Mouse (Mus musculus) lung, embryonic 15.5 days (tissue): ENCODE data around the gene Tmem69. TPM values are rescaled to one million over a fixed set of nuclear protein-coding genes. Genes with fewer than 3 reads are reported as not detected.

Experiments
- ATAC-seq: fragments of 200-750 bp; cut with Nextera tagmentation; 2 replicates; pipeline ENCODE4 v1.8.0; 2017; ENCODE audit warnings: moderate number of reproducible peaks, borderline replicate concordance; ENCODE audit not compliant: low FRiP score, low TSS enrichment; ENCODE audit errors: extremely low read depth
- H3K27ac ChIP-seq: fragments of 300-500 bp; sonication (generic); 2 replicates; pipeline ENCODE4 v1.5.1; 2015; ENCODE audit warnings: moderate library complexity, mild to moderate bottlenecking, inconsistent platforms
- H3K27me3 ChIP-seq: fragments of 300-500 bp; sonication (generic); 2 replicates; pipeline ENCODE4 v1.6.1; 2015; ENCODE audit warnings: inconsistent platforms
- H3K36me3 ChIP-seq: fragments of 300-500 bp; sonication (generic); 2 replicates; pipeline ENCODE4 v1.6.1; 2015; ENCODE audit warnings: inconsistent platforms
- H3K4me1 ChIP-seq: fragments of 300-500 bp; sonication (generic); 2 replicates; pipeline ENCODE4 v1.6.1; 2015; ENCODE audit warnings: inconsistent platforms
- H3K4me2 ChIP-seq: fragments of 300-500 bp; sonication (generic); 2 replicates; pipeline ENCODE4 v1.6.1; 2015; ENCODE audit warnings: inconsistent platforms, mild to moderate bottlenecking, moderate library complexity
- H3K4me3 ChIP-seq: fragments of 300-500 bp; sonication (generic); 2 replicates; pipeline ENCODE4 v1.5.1; 2015; ENCODE audit warnings: mild to moderate bottlenecking, inconsistent platforms
- H3K9ac ChIP-seq: fragments of 300-500 bp; sonication (generic); 2 replicates; pipeline ENCODE4 v1.6.1; 2015; ENCODE audit warnings: inconsistent platforms
- H3K9me3 ChIP-seq: fragments of 300-500 bp; sonication (generic); 2 replicates; pipeline ENCODE4 v1.6.1; 2016; ENCODE audit warnings: inconsistent platforms
- WGBS: fragments of 180-500 bp; shearing (Covaris S2); methylation state at CpG from one replicate; pipeline ENCODE4 v1.1.7; 2015; 5-methylcytosine and 5-hydroxymethylcytosine counted together
- polyA plus RNA-seq: library from polyadenylated mRNA; unstranded; fragments of >200 nt; fragmentation: Nextera tagmentation; extraction: Ambion mirVana; gene quantifications from 2 replicates; pipeline ENCODE4 v1.2.1, GENCODE M21; 2015

Gene Tmem69
- polyA plus RNA-seq, result 22.8 and 26.7 TPM in 2 replicates

GRCm38 (mm10) chr4:116555413-116556300 lies at the start of gene Tmem69:
Tmem69 (minus strand) TSS chr4:116555936.
- Histone ChIP-seq H3K27ac (peak within 1 kb of the TSS; percentile 95), H3K4me1 (peaks cover 7% of the 10 kb centered on the region; the same call in 1 of the 2 replicates), H3K4me3 (peak within 1 kb of the TSS; percentile 75), H3K9ac (peak within 1 kb of the TSS; percentile 72), H3K4me2 (peak within 1 kb of the TSS; percentile 74), H3K9me3 (no peaks in the 10 kb centered on the region), H3K27me3 (no peaks in the 10 kb centered on the region), H3K36me3 (peaks cover 13% of the 10 kb centered on the region)
- no peak for ATAC-seq
- 2% methylated on average over 23 of the region's 23 CpGs for WGBS

GRCm38 (mm10) chr4:116596978-116597881 lies 41.5 kb upstream of the Tmem69 start:
- peak overlapping the region; percentile 66 for H3K4me3 ChIP-seq
- H3K4me1 ChIP-seq, result peaks cover 17% of the 10 kb centered on the region
- peak overlapping the region; percentile 82 for H3K27ac ChIP-seq
- peak overlapping the region; percentile 61 for H3K9ac ChIP-seq
- H3K4me2 ChIP-seq, result peak overlapping the region; percentile 90
- peaks cover 37% of the 10 kb centered on the region for H3K36me3 ChIP-seq
- H3K9me3 ChIP-seq, result no peaks in the 10 kb centered on the region
- 1% methylated on average over 48 of the region's 50 CpGs for WGBS
- peak; percentile 96 for ATAC-seq
- H3K27me3 ChIP-seq, result no peaks in the 10 kb centered on the region

- H3K27me3 ChIP-seq, result no peaks in the 10 kb centered on the region
- ATAC-seq, result no peak
- no peaks in the 10 kb centered on the region for H3K9me3 ChIP-seq
- H3K4me3 ChIP-seq, result peak within 1 kb of the TSS; percentile 66
- WGBS, result 27% methylated on average over 5 of the region's 5 CpGs
- peaks cover 37% of the 10 kb centered on the region for H3K36me3 ChIP-seq
- H3K4me2 ChIP-seq, result peak within 1 kb of the TSS; percentile 90
- H3K27ac ChIP-seq, result peak within 1 kb of the TSS; percentile 82
- H3K9ac ChIP-seq, result peak within 1 kb of the TSS; percentile 61
- peaks cover 17% of the 10 kb centered on the region for H3K4me1 ChIP-seq
Measured at GRCm38 (mm10) chr4:116596379-116596778, 40.6 kb upstream of the Tmem69 start, which contains the start of gene Ccdc17. Ccdc17 (plus strand) TSS chr4:116596654.

- 77% methylated on average over 8 of the region's 8 CpGs for WGBS
- Histone ChIP-seq H3K27me3 (no peaks in the 10 kb centered on the region), H3K4me2 (no peak overlapping the region), H3K9me3 (no peaks in the 10 kb centered on the region), H3K36me3 (peaks cover 37% of the 10 kb centered on the region), H3K4me1 (peaks cover 17% of the 10 kb centered on the region), H3K27ac (no peak overlapping the region), H3K4me3 (no peak overlapping the region), H3K9ac (no peak overlapping the region)
- no peak for ATAC-seq
Measured at GRCm38 (mm10) chr4:116595793-116596192, 40.1 kb upstream of the Tmem69 start.

GRCm38 (mm10) chr4:116558151-116558882 lies 2.6 kb upstream of the Tmem69 start:
- Histone ChIP-seq H3K4me3 (peak overlapping the region; percentile 75), H3K36me3 (peaks cover 3% of the 10 kb centered on the region), H3K27me3 (no peaks in the 10 kb centered on the region), H3K4me1 (peaks cover 7% of the 10 kb centered on the region; the same call in 1 of the 2 replicates), H3K9me3 (no peaks in the 10 kb centered on the region), H3K27ac (peak overlapping the region; percentile 94), H3K9ac (peak overlapping the region; percentile 81), H3K4me2 (peak overlapping the region; percentile 74)
- ATAC-seq, result no peak
- WGBS, result 2% methylated on average over 15 of the region's 15 CpGs

- Histone ChIP-seq H3K36me3 (peaks cover 9% of the 10 kb centered on the region), H3K4me3 (peak within 1 kb of the TSS; percentile 75), H3K27me3 (no peaks in the 10 kb centered on the region), H3K9me3 (no peaks in the 10 kb centered on the region), H3K4me2 (peak within 1 kb of the TSS; percentile 74), H3K9ac (peak within 1 kb of the TSS; percentile 81), H3K4me1 (peaks cover 7% of the 10 kb centered on the region; the same call in 1 of the 2 replicates), H3K27ac (peak within 1 kb of the TSS; percentile 95)
- WGBS, result 0% methylated on average over 77 of the region's 78 CpGs
- peak; percentile 98 for ATAC-seq
Measured at GRCm38 (mm10) chr4:116557306-116558121, 1.8 kb upstream of the Tmem69 start, which contains the start of gene Gpbp1l1. Gpbp1l1 (plus strand) TSS chr4:116557658.

GRCm38 (mm10) chr4:116556561-116557305 lies 997 bp upstream of the Tmem69 start:
- Histone ChIP-seq H3K4me1 (peaks cover 7% of the 10 kb centered on the region; the same call in 1 of the 2 replicates), H3K27ac (peak overlapping the region; percentile 95), H3K36me3 (peaks cover 13% of the 10 kb centered on the region), H3K4me2 (peak overlapping the region; percentile 74), H3K9me3 (no peaks in the 10 kb centered on the region), H3K9ac (peak overlapping the region; percentile 72), H3K27me3 (no peaks in the 10 kb centered on the region), H3K4me3 (peak overlapping the region; percentile 75)
- WGBS, result under 1% methylated on average over 28 of the region's 28 CpGs
- ATAC-seq, result peak; percentile 95

- Histone ChIP-seq H3K4me1 (no peaks in the 10 kb centered on the region), H3K4me3 (no peak overlapping the region), H3K9me3 (no peaks in the 10 kb centered on the region), H3K27me3 (no peaks in the 10 kb centered on the region), H3K4me2 (no peak overlapping the region), H3K27ac (no peak overlapping the region), H3K9ac (no peak overlapping the region), H3K36me3 (peaks cover 13% of the 10 kb centered on the region)
- 87% methylated on average over 3 of the region's 3 CpGs for WGBS
- no peak for ATAC-seq
Measured at GRCm38 (mm10) chr4:116553035-116553434, 2.7 kb downstream of the Tmem69 start.

GRCm38 (mm10) chr4:116550432-116550831 lies 5.3 kb downstream of the Tmem69 start:
- whole genome bisulfite sequencing, result 91% methylated on average over 1 of the region's 1 CpGs
- Histone ChIP-seq H3K4me3 (no peak overlapping the region), H3K9me3 (no peaks in the 10 kb centered on the region), H3K27ac (no peak overlapping the region), H3K4me2 (no peak overlapping the region), H3K36me3 (peaks cover 13% of the 10 kb centered on the region), H3K27me3 (no peaks in the 10 kb centered on the region), H3K4me1 (no peaks in the 10 kb centered on the region), H3K9ac (no peak overlapping the region)
- ATAC-seq, result no peak

- Histone ChIP-seq H3K9me3 (no peaks in the 10 kb centered on the region), H3K27me3 (no peaks in the 10 kb centered on the region), H3K4me3 (no peak overlapping the region), H3K9ac (no peak overlapping the region), H3K4me2 (no peak overlapping the region), H3K27ac (no peak overlapping the region), H3K4me1 (no peaks in the 10 kb centered on the region), H3K36me3 (0 out of 2 replicates have a peak, but pooled peaks cover 6% of the 10 kb centered on the region)
- ATAC-seq, result no peak
- WGBS, result 85% methylated on average over 3 of the region's 3 CpGs
Measured at GRCm38 (mm10) chr4:116537737-116538136, 18.0 kb downstream of the Tmem69 start.
